Mouse (Mus musculus) C2C12 (cell line): ENCODE results near the gene Olfr617. TPM values are rescaled to one million over a fixed set of nuclear protein-coding genes. Genes with fewer than 3 reads are reported as not detected.
"Not testable (repeated sequence)": the region's sequence is repeated elsewhere in the genome, so short reads cannot be mapped to it uniquely, and the experiment has no call there.

ENCODE experiments used
- H3K27me3 ChIP-seq: one replicate; pipeline ENCODE4 v1.6.1; 2011; ENCODE audit not compliant: control insufficient read depth, insufficient read depth, insufficient read length
- H3K36me3 ChIP-seq: one replicate; pipeline ENCODE4 v1.6.1; 2011; ENCODE audit not compliant: control insufficient read depth, insufficient read depth
- H3K4me3 ChIP-seq: one replicate; pipeline ENCODE4 v1.5.1; 2011; ENCODE audit warnings: mild to moderate bottlenecking, control low read depth; ENCODE audit not compliant: poor library complexity, insufficient read depth, severe bottlenecking
- H3K79me2 ChIP-seq: one replicate; pipeline ENCODE4 v1.6.1; 2011; ENCODE audit not compliant: control insufficient read depth, insufficient read depth
- H3K79me3 ChIP-seq: one replicate; pipeline ENCODE4 v1.6.1; 2011; ENCODE audit warnings: low read depth, control low read depth
- H3ac ChIP-seq: one replicate; pipeline ENCODE3; 2011; ENCODE audit warnings: low read depth; ENCODE audit not compliant: control insufficient read depth, insufficient read length
- CEBPB ChIP-seq: IDR thresholded peaks from one replicate; pipeline ENCODE4 v1.6.1; 2011; ENCODE audit warnings: low read depth, mild to moderate bottlenecking, control low read depth, moderate library complexity
- CTCF ChIP-seq: IDR thresholded peaks from one replicate; pipeline ENCODE4 v1.5.1; 2011; ENCODE audit not compliant: control insufficient read depth, insufficient read depth, insufficient read length
- FOSL1 ChIP-seq: IDR thresholded peaks from one replicate; pipeline ENCODE4 v1.8.0; 2011; ENCODE audit warnings: mild to moderate bottlenecking, low read length; ENCODE audit not compliant: poor library complexity, insufficient read depth, severe bottlenecking
- MAX ChIP-seq: IDR thresholded peaks from one replicate; pipeline ENCODE4 v1.6.1; 2011; ENCODE audit warnings: mild to moderate bottlenecking, control low read depth
- MYOD1 ChIP-seq: IDR thresholded peaks from one replicate; pipeline ENCODE4 v1.6.1; 2011; ENCODE audit warnings: low read depth; ENCODE audit not compliant: control insufficient read depth, insufficient read length
- MYOG ChIP-seq: IDR thresholded peaks from one replicate; pipeline ENCODE4 v1.6.1; 2011; ENCODE audit not compliant: control insufficient read depth, insufficient read length; ENCODE audit errors: extremely low read depth
- USF1 ChIP-seq: IDR thresholded peaks from one replicate; pipeline ENCODE4 v1.6.1; 2011; ENCODE audit warnings: low read depth, mild to moderate bottlenecking, control low read depth, moderate library complexity
- long read RNA-seq, 2 experiments: library from polyadenylated mRNA; unstranded; transcript quantifications; one replicate each; pipeline ENCODE4 v2.0.0; 2019 to 2020
- polyA plus RNA-seq: library from polyadenylated mRNA; unstranded; fragments of >200 nt; fragmentation: generic; extraction: Trizol; gene quantifications from one replicate; pipeline ENCODE4 v1.2.1, GENCODE M21; 2012; ENCODE audit warnings: missing spikeins

The Olfr617 gene
- polyA plus RNA-seq, result not detected
- long read RNA-seq, experiment 1, result 0 reads
- long read RNA-seq, experiment 2, result 0 reads

DNA sequence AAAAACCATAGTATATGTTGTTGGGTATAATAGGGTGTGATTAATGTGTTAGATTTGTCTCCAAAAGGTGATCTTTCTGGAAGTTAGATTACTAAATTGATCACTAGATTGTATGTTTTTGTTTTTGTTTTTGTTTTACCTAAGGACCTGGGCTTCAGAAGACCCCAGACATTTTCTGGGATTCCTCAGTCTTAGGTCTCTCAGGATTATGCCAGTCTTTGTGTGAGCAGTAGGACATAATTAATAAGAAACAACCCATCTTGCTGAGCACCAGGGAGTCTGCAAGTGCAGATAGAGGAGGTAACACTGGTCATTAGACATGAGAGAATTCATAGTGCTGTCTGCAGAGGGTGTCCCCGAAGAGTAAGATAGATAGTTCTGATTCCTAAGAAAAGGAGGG is at the start of gene Olfr617:
Gene Olfr617, plus strand, starts transcription at position 301 of the 400 bp plus-strand sequence.
- no peaks in the 10 kb centered on the region for H3K27me3 ChIP-seq
- no peaks in the 10 kb centered on the region for H3K36me3 ChIP-seq
- no peak within 1 kb of the TSS for H3ac ChIP-seq
- no peak within 1 kb of the TSS for H3K4me3 ChIP-seq
- H3K79me3 ChIP-seq, result no peaks in the 10 kb centered on the region
- H3K79me2 ChIP-seq, result no peaks in the 10 kb centered on the region
- TF ChIP-seq MAX, result no peak
- no peak for TF ChIP-seq USF1
- TF ChIP-seq CEBPB, result no peak
- no peak for TF ChIP-seq MYOD1
- TF ChIP-seq FOSL1, result no peak
- TF ChIP-seq CTCF, result no peak
- no peak for TF ChIP-seq MYOG

DNA sequence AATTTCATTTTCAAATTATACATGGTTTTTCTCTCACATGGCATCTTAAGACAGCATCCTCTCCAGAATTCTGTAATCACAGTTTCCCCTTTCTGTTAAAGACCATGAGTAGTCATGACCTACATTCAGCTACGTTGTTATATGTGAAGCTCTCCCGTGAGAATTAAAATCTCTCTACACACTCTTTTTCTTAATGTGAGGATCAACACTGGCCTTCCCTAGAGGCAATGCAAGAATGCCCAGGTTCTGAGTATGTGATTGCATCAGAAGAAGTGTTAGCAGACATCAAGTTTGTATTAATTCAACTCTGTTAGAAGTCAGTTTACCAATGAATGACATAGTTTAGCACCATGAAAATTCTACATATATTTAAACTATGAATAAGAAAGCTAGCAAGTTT is 30.2 kb upstream of the Olfr617 start, which contains the start of gene Olfr612:
Gene Olfr612, minus strand, starts transcription at position 101 of the 400 bp plus-strand sequence.
- H3K4me3 ChIP-seq, H3ac ChIP-seq, H3K79me3 ChIP-seq, H3K36me3 ChIP-seq, H3K27me3 ChIP-seq, H3K79me2 ChIP-seq: not testable (repeated sequence)

DNA sequence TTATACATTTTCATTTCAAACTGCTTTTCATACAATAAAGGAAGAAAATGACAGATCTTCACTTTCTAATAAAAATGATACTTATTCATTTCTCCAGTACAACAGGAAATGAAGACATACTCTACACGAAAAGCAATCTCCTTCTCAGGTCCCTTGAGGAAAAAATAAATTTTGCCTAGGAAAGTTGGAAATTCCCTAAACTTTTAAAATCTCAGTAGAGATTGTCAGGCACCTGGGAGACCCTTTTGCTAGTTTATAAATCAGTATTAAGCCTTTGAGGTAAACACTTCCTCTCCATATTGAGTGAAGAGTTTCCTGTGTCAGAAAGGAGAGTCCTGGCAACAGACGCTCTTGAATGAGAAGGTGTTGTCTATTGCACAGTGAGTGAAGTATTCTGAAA is 25.1 kb upstream of the Olfr617 start, which contains the start of gene Olfr613:
Gene Olfr613, plus strand, starts transcription at position 301 of the 400 bp plus-strand sequence.
- Histone ChIP-seq H3K79me2 (no peaks in the 10 kb centered on the region), H3K4me3 (no peak within 1 kb of the TSS), H3K79me3 (no peaks in the 10 kb centered on the region), H3K27me3 (no peaks in the 10 kb centered on the region), H3ac (no peak within 1 kb of the TSS), H3K36me3 (no peaks in the 10 kb centered on the region)
- no peak for TF ChIP-seq MAX
- no peak for TF ChIP-seq USF1
- no peak for TF ChIP-seq MYOD1
- TF ChIP-seq MYOG, result no peak
- no peak for TF ChIP-seq FOSL1
- no peak for TF ChIP-seq CTCF
- TF ChIP-seq CEBPB, result no peak

DNA sequence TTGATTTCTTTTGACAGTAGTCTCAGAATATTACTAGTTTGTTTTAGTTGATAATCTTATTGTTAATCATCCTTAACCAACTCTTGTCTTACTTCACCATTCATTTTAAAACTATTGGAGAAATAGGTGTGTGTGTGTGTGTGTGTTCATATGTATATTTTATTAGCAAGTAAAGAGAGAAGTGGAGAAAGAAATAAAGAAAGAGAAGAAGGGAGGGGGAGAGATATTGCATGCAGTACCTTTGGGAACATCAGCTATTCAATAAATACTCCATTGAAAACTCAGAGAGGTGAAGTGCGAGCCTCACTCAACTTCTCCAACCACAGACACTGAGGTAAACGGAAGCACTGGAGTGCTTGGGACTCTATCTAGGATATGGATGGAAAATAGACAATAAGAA is 17.1 kb upstream of the Olfr617 start, which contains the start of gene Olfr615:
Gene Olfr615, plus strand, starts transcription at position 301 of the 400 bp plus-strand sequence.
- H3ac ChIP-seq, result no peak within 1 kb of the TSS
- H3K79me2 ChIP-seq, result no peaks in the 10 kb centered on the region
- H3K27me3 ChIP-seq, result no peaks in the 10 kb centered on the region
- H3K36me3 ChIP-seq, result no peaks in the 10 kb centered on the region
- TF ChIP-seq MAX (no peak), MYOG (no peak), FOSL1 (no peak), USF1 (no peak), CTCF (no peak), MYOD1 (no peak), CEBPB (no peak)
- H3K4me3 ChIP-seq, result no peak within 1 kb of the TSS
- H3K79me3 ChIP-seq, result no peaks in the 10 kb centered on the region

DNA sequence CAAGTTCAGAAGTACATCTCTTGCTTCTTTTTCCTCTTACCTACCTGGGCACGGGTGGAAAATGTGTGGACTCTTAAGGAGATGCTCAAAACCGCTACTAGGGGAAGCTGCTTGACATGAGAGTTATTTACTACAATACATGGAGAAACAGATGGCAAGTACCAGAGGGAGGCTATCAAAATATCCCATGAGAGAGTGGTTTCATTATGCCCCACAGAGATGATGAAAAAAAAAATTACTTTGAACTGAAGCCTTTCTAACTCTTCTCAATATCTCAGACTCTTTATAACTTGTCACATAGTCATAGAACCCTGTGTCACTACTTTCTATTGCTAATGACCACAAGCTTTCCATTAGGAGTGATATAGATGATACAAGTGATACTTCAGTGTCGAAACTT is 3.8 kb upstream of the Olfr617 start, which contains the start of gene Olfr616:
Gene Olfr616, minus strand, starts transcription at position 101 of the 400 bp plus-strand sequence.
- Histone ChIP-seq H3K4me3 (no peak within 1 kb of the TSS), H3K79me2 (no peaks in the 10 kb centered on the region), H3K79me3 (no peaks in the 10 kb centered on the region), H3K36me3 (no peaks in the 10 kb centered on the region), H3ac (no peak within 1 kb of the TSS), H3K27me3 (no peaks in the 10 kb centered on the region)
- no peak for TF ChIP-seq CEBPB
- TF ChIP-seq CTCF, result no peak

DNA sequence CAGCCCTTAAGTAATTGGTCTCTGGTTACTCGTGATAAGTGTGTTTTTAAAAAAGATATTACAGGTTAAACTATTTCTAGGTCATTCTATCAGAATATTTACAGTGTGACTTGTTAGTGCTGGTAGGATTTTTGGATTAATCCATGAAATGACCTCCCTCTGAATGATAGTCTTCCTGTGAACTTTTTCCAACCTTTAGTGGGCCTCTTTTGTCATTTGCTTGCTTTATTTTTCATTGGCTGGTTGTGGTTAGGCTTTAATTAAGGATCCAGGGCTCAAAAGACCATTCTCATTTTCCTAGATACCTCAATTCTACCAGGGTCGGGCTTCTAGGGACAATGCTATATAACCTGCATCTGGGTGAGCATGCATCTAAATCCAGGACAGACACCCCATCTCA is 16.9 kb downstream of the Olfr617 start, which contains the start of gene Olfr618:
Gene Olfr618, plus strand, starts transcription at position 301 of the 400 bp plus-strand sequence.
- Histone ChIP-seq H3K4me3 (no peak within 1 kb of the TSS), H3K27me3 (no peaks in the 10 kb centered on the region), H3ac (no peak within 1 kb of the TSS), H3K79me3 (no peaks in the 10 kb centered on the region), H3K36me3 (no peaks in the 10 kb centered on the region), H3K79me2 (no peaks in the 10 kb centered on the region)
- TF ChIP-seq FOSL1 (no peak), CEBPB (no peak), USF1 (no peak), MYOD1 (no peak), MYOG (no peak), CTCF (no peak), MAX (no peak)
